Mouse (Mus musculus) neural tube, embryonic 13.5 days (tissue): Measurements from ENCODE around the gene Alox12b. TPM values are rescaled to one million over a fixed set of nuclear protein-coding genes. Genes with fewer than 3 reads are reported as not detected.

Experiments used
- polyA plus RNA-seq: library from polyadenylated mRNA; unstranded; fragments of >200 nt; fragmentation: Nextera tagmentation; extraction: Ambion mirVana; gene quantifications from 2 replicates; pipeline ENCODE4 v1.2.1, GENCODE M21; 2015

The Alox12b gene
- polyA plus RNA-seq, 1 experiment from 2014 or later = 0.22 TPM

Other genes with a start within 250 kb of the Alox12b start
- gene Odf4, start 229.9 kb upstream of the Alox12b start, polyA plus RNA-seq = 0.40 TPM in 1 of 2 replicates, not detected in the other
- 14.4 and 14.8 TPM in 2 replicates for gene Arhgef15, start 199.5 kb upstream of the Alox12b start, polyA plus RNA-seq
- 2.0 and 2.5 TPM in 2 replicates for gene Slc25a35, start 188.9 kb upstream of the Alox12b start, polyA plus RNA-seq
- gene Rangrf, start 181.8 kb upstream of the Alox12b start, polyA plus RNA-seq = 27.6 and 33.7 TPM in 2 replicates
- 19.1 and 21.9 TPM in 2 replicates for gene Pfas, start 148.5 kb upstream of the Alox12b start, polyA plus RNA-seq
- gene Ctc1, start 141.1 kb upstream of the Alox12b start, polyA plus RNA-seq = 49.6 and 52.8 TPM in 2 replicates
- 22.7 and 33.0 TPM in 2 replicates for gene Aurkb, start 111.3 kb upstream of the Alox12b start, polyA plus RNA-seq
- 14.7 and 16.8 TPM in 2 replicates for gene Borcs6, start 97.3 kb upstream of the Alox12b start, polyA plus RNA-seq
- 28.4 and 29.2 TPM in 2 replicates for gene Tmem107, start 86.2 kb upstream of the Alox12b start, polyA plus RNA-seq
- gene Vamp2, start 68.5 kb upstream of the Alox12b start, polyA plus RNA-seq = 268 and 282 TPM in 2 replicates
- 8.0 and 8.4 TPM in 2 replicates for gene Per1, start 61.8 kb upstream of the Alox12b start, polyA plus RNA-seq
- gene Hes7, start 36.6 kb upstream of the Alox12b start, polyA plus RNA-seq = 0.61 TPM in 1 of 2 replicates, not detected in the other
- 0.18 and 0.32 TPM in 2 replicates for gene 9130213A22Rik, start 34.4 kb upstream of the Alox12b start, polyA plus RNA-seq
- 0.59 and 1.2 TPM in 2 replicates for gene Aloxe3, start 31.1 kb upstream of the Alox12b start, polyA plus RNA-seq
- gene Alox8, start 40.9 kb downstream of the Alox12b start, polyA plus RNA-seq = 0.17 TPM in 1 of 2 replicates, not detected in the other
- 0.21 TPM in 2 replicates for gene Gucy2e, start 80.0 kb downstream of the Alox12b start, polyA plus RNA-seq
- gene Cntrob, start 166.8 kb downstream of the Alox12b start, polyA plus RNA-seq = 20.9 and 21.0 TPM in 2 replicates
- 225 and 229 TPM in 2 replicates for gene Trappc1, start 167.0 kb downstream of the Alox12b start, polyA plus RNA-seq
- 5.5 and 5.7 TPM in 2 replicates for gene Kcnab3, start 169.3 kb downstream of the Alox12b start, polyA plus RNA-seq
- gene Rnf227, start 183.5 kb downstream of the Alox12b start, polyA plus RNA-seq = 131 and 136 TPM in 2 replicates
- 82.3 and 84.6 TPM in 2 replicates for gene Chd3, start 212.4 kb downstream of the Alox12b start, polyA plus RNA-seq
- gene Naa38, start 238.5 kb downstream of the Alox12b start, polyA plus RNA-seq = 112 and 117 TPM in 2 replicates
- gene Cyb5d1, start 238.6 kb downstream of the Alox12b start, polyA plus RNA-seq = 36.2 and 39.2 TPM in 2 replicates
- 7.8 and 8.4 TPM in 2 replicates for gene Tmem88, start 241.2 kb downstream of the Alox12b start, polyA plus RNA-seq